Mouse (Mus musculus): ENCODE data around the gene Slx1b.
"Not testable (repeated sequence)": the region's sequence is repeated elsewhere in the genome, so short reads cannot be mapped to it uniquely, and the experiment has no call there.

The Slx1b gene

DNA sequence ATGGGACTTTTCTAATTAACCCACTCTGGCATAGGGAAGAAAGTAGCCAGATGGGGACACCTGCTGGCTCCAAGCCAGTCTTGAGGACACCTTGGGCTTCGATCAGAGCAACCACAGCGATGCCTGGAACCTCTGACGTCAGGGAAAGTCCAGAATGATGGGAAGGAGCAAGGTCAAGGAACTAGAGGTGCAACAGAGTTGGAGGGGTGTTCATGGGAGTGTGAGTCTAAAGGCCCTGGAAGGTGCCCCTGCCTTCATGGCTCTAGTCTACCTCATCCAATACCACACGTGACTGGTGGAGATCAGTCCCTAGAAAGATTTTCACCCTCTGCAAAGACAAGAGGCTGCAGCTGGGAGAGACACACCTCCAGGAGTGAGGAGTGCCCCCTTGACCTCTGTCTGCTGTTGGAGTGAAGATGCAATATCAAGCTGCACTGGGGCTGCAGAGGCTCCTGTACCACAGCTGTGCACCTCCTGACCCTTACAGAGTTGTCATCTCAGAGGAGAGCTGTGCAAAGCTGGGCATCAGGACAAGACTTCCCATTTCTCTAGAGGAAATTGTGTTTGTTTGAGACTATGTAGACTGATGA lies 18.9 kb downstream of the Slx1b start:
- no peak for DNase-seq (ENCODE audit: low spot score)

GRCm38 (mm10) chr7:126676207-126676606 lies 19.4 kb downstream of the Slx1b start, which contains the start of gene Sult1a1:
Gene Sult1a1 (minus strand): TSS chr7:126676432.
- peak; percentile 80 for DNase-seq (ENCODE audit: low spot score)

DNA sequence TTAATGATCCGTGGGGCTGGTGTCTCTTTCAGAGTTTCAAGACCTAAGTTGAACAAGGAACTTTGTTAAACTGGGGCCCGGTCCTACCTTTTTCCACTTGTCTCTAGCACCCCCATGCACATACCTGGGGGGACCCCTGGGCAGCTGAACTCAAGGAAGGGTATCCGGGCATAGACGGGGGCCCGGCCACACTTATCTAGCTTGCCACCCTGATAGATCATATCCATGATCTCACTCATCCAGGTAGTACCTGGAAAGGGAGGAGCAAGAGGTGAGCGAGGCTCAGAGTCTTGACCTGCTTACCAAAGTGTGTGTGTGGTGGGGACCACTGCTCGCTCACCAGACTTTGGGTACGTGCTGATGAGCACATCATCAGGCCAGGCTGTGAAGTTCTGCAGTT lies 20.5 kb downstream of the Slx1b start:
- no peak for DNase-seq (ENCODE audit: low spot score)

GRCm38 (mm10) chr7:126672111-126672510 lies 23.5 kb downstream of the Slx1b start:
- DNase-seq (ENCODE audit: low spot score): no peak

DNA sequence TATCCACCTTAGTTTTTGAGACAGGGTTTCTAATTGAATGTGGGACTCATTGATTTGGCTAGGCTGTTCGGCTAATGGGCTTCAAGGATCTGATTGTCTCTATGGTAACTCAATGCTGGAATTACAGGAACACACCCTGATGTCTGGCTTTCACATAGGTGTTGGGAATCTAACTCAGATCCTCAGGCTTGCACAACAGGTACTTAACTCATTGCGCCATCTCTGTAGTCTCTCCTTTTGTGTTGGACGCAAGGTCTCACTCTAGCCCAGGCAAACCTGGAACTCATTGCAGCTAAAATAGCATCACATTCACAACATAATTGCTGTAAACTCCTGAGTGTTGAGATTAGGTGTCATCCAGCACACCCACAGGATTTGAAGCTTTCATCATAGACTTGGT lies 25.4 kb downstream of the Slx1b start:
- no peak for DNase-seq (ENCODE audit: low spot score)

- no peak for DNase-seq (ENCODE audit: low spot score)
These were observed 27.1 kb downstream of the Slx1b start for GRCm38 (mm10) chr7:126668452-126668851.

GRCm38 (mm10) chr7:126667495-126668090 lies 28.0 kb downstream of the Slx1b start:
- DNase-seq (ENCODE audit: low spot score): no peak

DNA sequence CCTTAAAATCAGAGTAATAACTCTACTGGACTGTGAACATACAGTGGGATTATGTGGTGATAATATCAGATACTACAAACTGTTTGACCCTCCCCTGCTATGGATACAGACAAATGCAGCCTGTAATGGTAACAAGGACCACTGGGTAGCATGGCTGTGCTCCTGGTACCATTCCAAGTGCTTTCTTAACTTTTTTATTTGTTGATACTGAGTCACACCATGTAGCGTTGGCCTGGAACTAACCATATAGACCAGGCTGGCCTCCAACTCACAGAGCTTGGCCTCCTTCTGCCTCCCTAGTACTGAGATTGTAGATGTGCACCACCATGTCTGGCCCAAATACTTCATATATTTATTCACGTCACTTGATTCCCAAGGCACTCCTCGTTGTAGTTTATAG lies 30.3 kb downstream of the Slx1b start:
- no peak for DNase-seq (ENCODE audit: low spot score)

GRCm38 (mm10) chr7:126663646-126664045 lies 31.9 kb downstream of the Slx1b start:
- no peak for DNase-seq (ENCODE audit: low spot score)

DNA sequence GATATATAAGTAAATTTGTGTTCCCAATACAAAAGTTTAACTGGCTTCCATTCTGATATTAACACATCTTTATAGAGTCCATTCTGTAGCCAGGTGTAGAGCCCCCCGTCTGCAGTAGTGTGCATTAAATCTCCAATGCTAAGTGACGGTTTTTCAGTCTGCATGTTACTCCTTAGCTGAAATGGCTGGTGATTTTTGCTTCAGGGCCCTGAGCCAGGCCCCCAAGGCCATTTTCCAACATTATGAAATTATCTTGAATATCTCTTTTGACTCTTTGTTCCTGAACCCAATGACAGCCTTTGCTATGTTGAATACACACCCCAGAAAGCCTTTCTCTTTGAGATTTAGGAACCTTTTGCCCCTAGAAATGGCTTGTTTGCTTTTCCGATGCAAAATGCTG lies 35.8 kb downstream of the Slx1b start:
- no peak for DNase-seq (ENCODE audit: low spot score)

DNA sequence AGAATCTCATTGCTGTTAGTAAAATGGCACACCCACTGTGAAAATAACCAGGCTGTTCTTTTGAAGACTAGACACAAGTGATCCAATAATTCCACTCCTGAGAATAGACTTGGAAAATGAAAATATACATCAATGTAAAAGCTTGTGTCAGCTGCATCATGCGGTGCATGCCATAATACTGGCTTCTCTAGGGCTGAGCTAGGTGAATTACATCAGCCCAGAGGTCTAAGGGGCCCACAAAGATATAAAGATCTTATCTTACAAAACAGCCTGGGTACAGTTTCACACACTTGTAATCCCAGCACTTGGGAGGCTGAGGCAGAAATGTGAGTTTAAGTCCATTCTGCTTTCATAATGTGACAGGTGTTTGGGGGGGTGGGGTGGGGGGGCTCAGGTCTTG lies 38.1 kb downstream of the Slx1b start:
- DNase-seq (ENCODE audit: low spot score): no peak

GRCm38 (mm10) chr7:126655695-126656094 lies 39.9 kb downstream of the Slx1b start:
- DNase-seq (ENCODE audit: low spot score): no peak

GRCm38 (mm10) chr7:126653991-126654390 lies 41.6 kb downstream of the Slx1b start:
- DNase-seq (ENCODE audit: low spot score): no peak

GRCm38 (mm10) chr7:126650852-126651251 lies 44.7 kb downstream of the Slx1b start:
- DNase-seq (ENCODE audit: low spot score): no peak

DNA sequence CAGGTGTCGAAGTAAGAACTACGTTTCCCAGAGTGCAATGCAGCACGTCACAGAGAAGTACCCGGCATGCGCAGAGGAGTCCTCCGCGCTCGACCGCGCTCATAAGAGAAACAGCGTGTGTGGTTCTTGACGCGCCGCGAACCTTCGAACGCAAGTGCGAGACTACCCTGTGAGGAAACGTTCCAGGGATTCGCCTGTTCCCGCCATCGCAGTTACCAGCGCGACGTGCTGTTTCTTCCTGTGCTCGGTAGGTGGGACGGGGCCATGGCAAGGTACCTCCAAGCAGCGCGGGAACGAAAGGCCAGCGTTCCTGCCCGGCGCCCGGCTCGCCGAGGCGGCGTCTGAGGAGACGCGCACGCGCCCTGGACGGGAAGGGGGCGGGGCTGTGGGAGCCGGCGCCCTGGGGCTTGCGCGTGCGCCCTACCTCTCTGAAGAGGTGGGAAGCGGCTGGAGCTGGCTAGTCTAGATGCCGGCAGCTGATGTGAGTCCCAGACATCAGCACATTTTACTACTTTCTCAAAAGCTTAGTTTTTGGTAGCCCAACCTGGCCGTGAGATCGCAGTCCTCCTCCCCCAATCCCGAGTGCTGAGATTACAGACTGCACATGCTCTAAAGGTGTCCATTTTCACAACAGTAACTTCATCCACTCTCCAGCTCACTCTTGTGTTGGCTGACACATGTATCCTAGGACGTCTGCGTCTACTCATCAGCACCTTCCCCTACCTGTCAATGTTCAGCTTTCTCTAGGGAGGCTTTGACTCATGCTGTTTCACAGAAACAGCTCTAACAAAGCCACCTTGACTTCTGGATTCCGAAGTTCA lies 46.1 kb downstream of the Slx1b start, which contains the start of gene Sgf29:
Sgf29 (plus strand) TSS at position 79 of the 821 bp plus-strand sequence.
- DNase-seq (ENCODE audit: low spot score): peak; percentile 92

GRCm38 (mm10) chr7:126648486-126648885 lies 47.1 kb downstream of the Slx1b start:
- no peak for DNase-seq (ENCODE audit: low spot score)

DNA sequence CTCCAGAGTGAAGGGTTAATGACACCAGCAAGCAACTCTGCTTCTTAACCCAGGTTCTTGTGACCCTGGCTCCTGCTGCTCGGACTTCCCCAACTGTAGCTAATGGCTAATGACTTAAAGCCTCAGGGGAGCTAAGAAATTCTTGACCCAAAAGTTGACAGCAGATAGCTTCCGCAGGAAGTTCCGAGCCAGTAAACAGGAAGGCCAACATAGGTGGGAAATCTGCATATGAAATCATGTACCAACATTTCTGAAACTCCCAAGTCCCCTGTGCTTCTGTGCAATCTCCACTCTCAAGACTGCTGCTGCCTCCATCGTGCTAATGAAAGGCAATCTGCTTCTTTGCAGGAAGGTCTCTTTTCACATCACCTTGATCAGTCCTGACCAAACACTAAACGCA lies 49.9 kb downstream of the Slx1b start:
- no peak for DNase-seq (ENCODE audit: low spot score)

- DNase-seq (ENCODE audit: low spot score): no peak
These were observed 50.7 kb downstream of the Slx1b start for GRCm38 (mm10) chr7:126644914-126645313.

DNA sequence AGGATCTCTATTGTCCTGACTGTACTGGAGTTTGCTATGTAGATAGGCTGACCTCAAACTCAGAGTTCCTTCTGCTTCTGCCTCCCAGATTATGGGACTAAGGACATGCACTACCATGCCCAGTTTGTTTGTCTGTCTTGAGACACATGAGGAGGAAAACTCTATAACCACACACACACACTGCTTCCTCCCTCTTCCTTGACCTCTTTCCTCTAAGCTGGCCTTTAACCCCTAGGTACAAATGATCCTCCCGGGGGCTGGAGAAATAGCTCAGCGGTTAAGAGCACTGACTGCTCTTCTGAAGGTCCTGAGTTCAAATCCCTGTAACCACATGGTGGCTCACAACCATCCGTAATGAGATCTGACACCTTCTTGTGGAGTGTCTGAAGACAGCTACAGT lies 51.2 kb downstream of the Slx1b start:
- DNase-seq (ENCODE audit: low spot score): no peak

DNA sequence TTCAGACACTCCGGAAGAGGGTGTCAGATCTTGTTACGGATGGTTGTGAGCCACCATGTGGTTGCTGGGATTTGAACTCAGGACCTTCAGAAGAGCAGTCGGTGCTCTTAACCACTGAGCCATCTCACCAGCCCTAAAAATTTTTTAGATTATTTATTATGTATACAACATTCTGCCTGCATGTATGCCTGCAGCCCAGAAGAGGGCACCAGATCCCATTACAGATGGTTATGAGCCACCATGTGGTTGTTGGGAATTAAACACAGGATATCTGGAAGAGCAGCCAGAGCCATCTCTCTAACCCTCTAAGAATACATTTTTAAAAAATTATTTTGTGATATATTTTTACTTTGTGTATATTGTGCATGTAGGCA lies 52.4 kb downstream of the Slx1b start:
- not testable (repeated sequence) for DNase-seq (ENCODE audit: low spot score)

DNA sequence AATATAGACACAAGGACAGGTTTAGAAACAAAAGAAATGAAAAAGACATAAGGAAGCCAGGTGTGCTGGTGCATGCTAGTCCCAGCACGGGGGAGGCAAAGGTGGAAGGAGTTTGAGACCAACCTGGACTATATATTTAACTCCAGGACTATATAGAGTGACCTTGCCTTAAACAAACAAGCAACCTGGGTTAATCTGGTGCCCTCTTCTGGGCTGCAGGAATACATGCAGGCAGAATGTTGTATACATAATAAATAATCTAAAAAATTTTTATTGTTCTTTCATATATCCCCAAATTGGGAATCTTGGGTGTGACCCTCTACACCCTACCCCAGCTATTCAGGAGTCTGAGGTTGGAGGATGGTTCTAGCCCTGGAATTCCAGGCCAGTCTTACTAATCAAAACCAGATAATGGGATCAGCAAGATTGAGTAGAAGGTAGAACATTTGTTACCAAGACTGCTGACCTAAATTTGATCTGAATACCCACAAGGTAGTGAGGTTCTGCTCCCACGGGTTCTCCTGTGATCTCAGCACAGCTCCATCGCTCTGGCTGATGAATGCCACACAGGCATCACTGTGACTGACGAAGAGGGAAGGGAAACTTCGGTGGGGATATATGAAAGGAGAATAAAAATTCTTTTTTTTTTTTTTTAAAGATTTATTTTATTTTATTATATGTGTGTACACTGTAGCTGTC lies 52.9 kb downstream of the Slx1b start:
- DNase-seq (ENCODE audit: low spot score): no peak
